Mouse (Mus musculus) liver, postnatal 0 days (tissue): Measurements from ENCODE around the gene Prss27. TPM values are rescaled to one million over a fixed set of nuclear protein-coding genes. Genes with fewer than 3 reads are reported as not detected.

ENCODE experiments used
- ATAC-seq: fragments of 200-750 bp; cut with Nextera tagmentation; 2 replicates; pipeline ENCODE4 v1.8.0; 2017; ENCODE audit warnings: mild to moderate bottlenecking, moderate library complexity
- DNase-seq: peaks from one replicate; pipeline ENCODE4 v3.0.0-alpha.2; 2016
- H3K27ac ChIP-seq: fragments of 300-500 bp; sonication (generic); 2 replicates; pipeline ENCODE4 v1.5.1; 2014; ENCODE audit warnings: antibody characterized with exemption, moderate library complexity, mild to moderate bottlenecking, low read depth
- H3K27me3 ChIP-seq: fragments of 300-500 bp; sonication (generic); 2 replicates; pipeline ENCODE4 v1.6.1; 2014; ENCODE audit warnings: low read length, control low read depth, mixed read lengths; ENCODE audit not compliant: insufficient read depth
- H3K36me3 ChIP-seq: fragments of 300-500 bp; sonication (generic); replicated peaks from 2 replicates; pipeline ENCODE4 v1.6.1; 2014; ENCODE audit warnings: mild to moderate bottlenecking, control low read depth, low read length, moderate library complexity, mixed read lengths; ENCODE audit not compliant: insufficient read depth
- H3K4me1 ChIP-seq: fragments of 300-500 bp; sonication (generic); 2 replicates; pipeline ENCODE4 v1.6.1; 2014; ENCODE audit warnings: antibody characterized with exemption, mild to moderate bottlenecking, control low read depth; ENCODE audit not compliant: insufficient read depth
- H3K4me2 ChIP-seq: fragments of 300-500 bp; sonication (generic); 2 replicates; pipeline ENCODE4 v1.6.1; 2014; ENCODE audit warnings: low read depth, mild to moderate bottlenecking, low read length, moderate library complexity, mixed read lengths
- H3K4me3 ChIP-seq: fragments of 300-500 bp; sonication (generic); 2 replicates; pipeline ENCODE4 v1.5.1; 2014; ENCODE audit warnings: low read depth, low read length
- H3K9ac ChIP-seq: fragments of 300-500 bp; sonication (generic); replicated peaks from 2 replicates; pipeline ENCODE4 v1.6.1; 2014; ENCODE audit warnings: mild to moderate bottlenecking, moderate library complexity
- H3K9me3 ChIP-seq: fragments of 300-500 bp; sonication (generic); 2 replicates; pipeline ENCODE4 v1.6.1; 2016; ENCODE audit warnings: mild to moderate bottlenecking, control low read depth, low read length, mixed read lengths
- CTCF ChIP-seq: sonication (generic); IDR thresholded peaks from 2 replicates; pipeline ENCODE4 v1.5.1; 2016; ENCODE audit warnings: antibody characterized with exemption, low read depth
- EP300 ChIP-seq: IDR thresholded peaks from 2 replicates; pipeline ENCODE4 v1.6.1; 2016; ENCODE audit warnings: antibody characterized with exemption, low read depth, mild to moderate bottlenecking
- WGBS: fragments of 180-500 bp; shearing (Covaris S2); extraction: QIAGEN DNeasy Blood & Tissue Kit; methylation state at CpG from one replicate; pipeline ENCODE4 v1.1.7; 2014; ENCODE audit not compliant: insufficient replicate concordance; 5-methylcytosine and 5-hydroxymethylcytosine counted together
- polyA plus RNA-seq: library from polyadenylated mRNA; unstranded; fragments of >200 nt; fragmentation: Nextera tagmentation; extraction: Ambion mirVana; gene quantifications from 2 replicates; pipeline ENCODE4 v1.2.1, GENCODE M21; 2015

The Prss27 gene
- polyA plus RNA-seq, 1 experiment from 2014 or later, result not detected

DNA sequence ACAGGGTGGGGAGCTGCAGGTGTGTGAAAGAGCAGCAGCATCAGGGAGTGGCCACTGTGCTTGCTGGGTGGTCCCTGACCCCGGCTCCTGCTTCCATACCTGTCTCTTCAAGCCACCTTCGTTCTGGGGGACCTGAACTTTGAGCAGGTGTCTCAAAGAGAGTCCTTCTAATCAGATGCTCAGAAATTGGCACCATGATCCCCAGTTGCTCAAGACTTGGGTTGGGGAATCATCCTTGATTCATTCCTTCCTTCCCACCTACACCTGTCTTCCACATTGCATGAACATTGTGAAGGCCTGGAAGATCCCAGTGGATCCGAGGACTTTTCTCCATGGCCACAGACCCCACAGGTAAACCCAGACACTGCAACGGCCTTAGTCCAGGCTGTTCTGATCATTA lies 29.8 kb upstream of the Prss27 start:
- Histone ChIP-seq H3K27ac (no peak overlapping the region), H3K27me3 (no peaks in the 10 kb centered on the region), H3K9me3 (no peaks in the 10 kb centered on the region), H3K4me1 (no peaks in the 10 kb centered on the region), H3K4me3 (no peak overlapping the region), H3K9ac (no peak overlapping the region), H3K36me3 (no peaks in the 10 kb centered on the region), H3K4me2 (no peak overlapping the region)
- ATAC-seq (no peak), DNase-seq (no peak)
- TF ChIP-seq EP300, result no peak
- no peak for TF ChIP-seq CTCF
- 59% methylated on average over 4 of the region's 4 CpGs for WGBS

DNA sequence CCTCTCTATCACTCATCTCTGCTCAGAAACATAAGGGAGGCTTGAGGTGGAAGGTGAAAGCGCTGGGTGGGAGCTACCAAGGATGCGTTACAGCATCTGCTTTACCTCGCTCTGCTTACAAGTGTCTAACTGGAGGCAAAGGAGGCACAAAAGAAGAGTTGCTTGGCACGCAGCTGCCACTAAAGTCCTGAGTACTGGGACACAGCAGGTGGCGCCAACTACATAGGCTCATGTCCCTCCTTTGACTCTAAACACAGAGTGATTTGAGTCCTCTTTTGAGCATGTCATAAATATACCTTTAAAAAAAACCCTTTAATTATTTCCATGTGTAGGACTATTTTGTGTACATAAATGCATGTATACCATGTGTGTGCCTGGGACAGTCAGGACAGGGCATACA lies 28.3 kb upstream of the Prss27 start:
- H3K36me3 ChIP-seq, result no peaks in the 10 kb centered on the region
- TF ChIP-seq EP300 (no peak), CTCF (peak; percentile 20; the same call in 1 of the 2 replicates)
- H3K4me3 ChIP-seq, result no peak overlapping the region
- no peak for DNase-seq
- H3K4me2 ChIP-seq, result no peak overlapping the region
- WGBS, result 56% methylated on average over 5 of the region's 5 CpGs
- no peak overlapping the region for H3K9ac ChIP-seq
- no peak overlapping the region for H3K27ac ChIP-seq
- no peaks in the 10 kb centered on the region for H3K27me3 ChIP-seq
- no peaks in the 10 kb centered on the region for H3K9me3 ChIP-seq
- no peak for ATAC-seq
- no peaks in the 10 kb centered on the region for H3K4me1 ChIP-seq

DNA sequence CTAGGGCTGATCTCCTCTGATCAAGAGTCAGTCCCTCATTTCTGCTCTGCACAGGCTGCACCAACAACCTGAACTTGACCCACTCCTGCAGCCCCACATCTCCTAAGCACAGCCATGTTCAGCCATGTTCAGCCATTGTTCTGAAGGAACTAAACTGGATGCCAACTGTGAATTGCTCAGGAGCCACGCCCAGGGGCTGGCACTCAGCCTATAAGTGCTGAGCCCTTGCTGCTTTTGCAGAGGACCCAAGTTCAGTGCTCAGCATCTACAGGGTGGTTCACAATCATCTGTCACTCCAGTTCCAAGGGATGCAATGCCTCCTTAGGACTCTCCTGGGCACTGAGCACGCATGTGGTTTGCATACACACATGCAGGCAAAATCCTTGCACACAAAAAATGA lies 25.0 kb upstream of the Prss27 start:
- H3K9me3 ChIP-seq, result no peaks in the 10 kb centered on the region
- H3K27me3 ChIP-seq, result no peaks in the 10 kb centered on the region
- H3K36me3 ChIP-seq, result no peaks in the 10 kb centered on the region
- 78% methylated on average over 2 of the region's 2 CpGs for WGBS
- no peak overlapping the region for H3K27ac ChIP-seq
- TF ChIP-seq CTCF, result no peak
- TF ChIP-seq EP300, result no peak
- no peak overlapping the region for H3K9ac ChIP-seq
- no peak overlapping the region for H3K4me3 ChIP-seq
- ATAC-seq (no peak), DNase-seq (no peak)
- H3K4me2 ChIP-seq, result no peak overlapping the region
- H3K4me1 ChIP-seq, result no peaks in the 10 kb centered on the region

DNA sequence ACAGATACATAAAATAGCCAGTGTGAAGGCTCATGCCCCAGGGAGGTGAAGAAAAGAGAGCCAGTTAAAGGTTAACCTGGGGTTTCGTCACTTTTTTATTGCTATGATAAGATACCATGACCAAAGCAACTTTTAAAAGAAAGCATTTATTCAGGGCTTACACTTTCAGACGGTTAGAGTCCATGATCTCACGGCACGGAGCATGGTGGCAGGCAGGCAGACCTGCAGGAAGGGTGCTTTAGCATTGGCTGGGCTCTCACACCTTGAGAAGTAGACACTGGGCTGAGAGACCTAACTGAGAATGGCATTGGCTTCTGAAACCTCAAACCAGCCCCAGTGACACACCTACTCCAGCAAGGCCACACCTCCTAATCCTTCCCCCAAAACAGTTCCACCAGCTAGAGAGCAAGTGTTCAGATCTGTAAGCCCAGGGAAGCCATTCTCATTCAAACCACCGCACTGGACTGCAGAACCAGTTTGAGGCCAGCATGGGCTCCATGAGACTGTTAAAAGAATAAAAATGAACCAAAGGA lies 23.4 kb upstream of the Prss27 start:
- Histone ChIP-seq H3K27me3 (no peaks in the 10 kb centered on the region), H3K4me2 (no peak overlapping the region), H3K27ac (no peak overlapping the region), H3K9me3 (no peaks in the 10 kb centered on the region), H3K4me1 (no peaks in the 10 kb centered on the region), H3K9ac (no peak overlapping the region), H3K4me3 (no peak overlapping the region), H3K36me3 (no peaks in the 10 kb centered on the region)
- DNase-seq, result no peak
- TF ChIP-seq CTCF, result no peak
- TF ChIP-seq EP300, result no peak
- WGBS, result 72% methylated on average over 5 of the region's 5 CpGs
- no peak for ATAC-seq

DNA sequence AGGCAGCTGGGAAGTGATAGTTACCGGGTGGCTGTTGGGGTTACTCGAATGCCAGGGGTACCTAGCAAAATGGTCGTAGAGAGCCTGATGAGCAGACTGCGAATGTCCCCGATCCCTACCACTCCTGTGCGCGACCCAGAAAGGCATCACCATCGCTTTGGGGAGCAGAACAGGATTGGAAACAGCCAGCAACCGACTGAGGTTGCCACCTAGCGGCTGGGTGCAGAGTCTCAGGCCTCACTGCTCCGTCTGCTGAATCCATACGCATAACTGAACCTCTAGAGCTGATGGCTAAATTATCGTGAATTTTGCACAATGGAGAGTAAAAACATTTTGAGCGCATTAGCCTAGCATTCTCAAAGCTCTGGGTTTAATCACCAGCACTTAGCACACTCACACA lies 22.2 kb upstream of the Prss27 start:
- ATAC-seq (no peak), DNase-seq (no peak)
- no peak overlapping the region for H3K4me2 ChIP-seq
- no peak overlapping the region for H3K9ac ChIP-seq
- 26% methylated on average over 14 of the region's 14 CpGs for WGBS
- no peaks in the 10 kb centered on the region for H3K9me3 ChIP-seq
- no peak for TF ChIP-seq EP300
- TF ChIP-seq CTCF, result peak; percentile 64
- no peaks in the 10 kb centered on the region for H3K27me3 ChIP-seq
- no peaks in the 10 kb centered on the region for H3K36me3 ChIP-seq
- no peak overlapping the region for H3K4me3 ChIP-seq
- H3K4me1 ChIP-seq, result no peaks in the 10 kb centered on the region
- no peak overlapping the region for H3K27ac ChIP-seq

DNA sequence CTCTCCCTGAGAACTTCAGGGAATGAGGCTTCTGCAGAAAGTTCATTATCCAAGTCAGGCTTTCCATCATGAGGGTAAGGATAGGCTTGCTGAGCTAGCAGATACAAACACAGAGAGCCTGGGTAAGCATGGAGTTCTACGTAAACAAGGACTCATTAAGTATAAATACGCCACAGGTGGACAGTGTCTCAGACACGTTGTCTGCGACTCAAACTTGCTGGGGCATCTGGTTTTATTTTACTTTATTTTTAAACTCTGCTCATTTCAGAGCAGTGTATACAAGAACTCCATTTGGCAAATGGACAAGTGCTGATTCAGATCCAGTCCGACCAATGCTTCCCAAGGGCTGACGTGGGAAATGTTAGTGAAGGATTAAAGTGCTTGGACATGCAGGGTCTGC lies 17.2 kb upstream of the Prss27 start:
- H3K4me1 ChIP-seq, result no peaks in the 10 kb centered on the region
- H3K4me2 ChIP-seq, result no peak overlapping the region
- TF ChIP-seq CTCF (no peak), EP300 (no peak)
- no peak overlapping the region for H3K9ac ChIP-seq
- 79% methylated on average over 6 of the region's 6 CpGs for WGBS
- ATAC-seq (no peak), DNase-seq (no peak)
- H3K9me3 ChIP-seq, result no peaks in the 10 kb centered on the region
- no peaks in the 10 kb centered on the region for H3K27me3 ChIP-seq
- no peak overlapping the region for H3K27ac ChIP-seq
- no peak overlapping the region for H3K4me3 ChIP-seq
- no peaks in the 10 kb centered on the region for H3K36me3 ChIP-seq
